Mouse (Mus musculus): Measurements from ENCODE around the gene Plcxd1. TPM values are rescaled to one million over a fixed set of nuclear protein-coding genes. Genes with fewer than 3 reads are reported as not detected.
"Not testable (repeated sequence)": the region's sequence is repeated elsewhere in the genome, so short reads cannot be mapped to it uniquely, and the experiment has no call there.

The Plcxd1 gene
- polyA plus RNA-seq, 2 experiments from 2014 or later = 0.63 to 1.6 TPM

- ATAC-seq = peak; percentile 82
These were observed 8.0 kb downstream of the Plcxd1 start, which contains the start of gene Gtpbp6 for GRCm38 (mm10) chr5:110107581-110108304. Gene Gtpbp6 (minus strand): TSS chr5:110108197.

GRCm38 (mm10) chr5:110108305-110108628, 8.5 kb downstream of the Plcxd1 start:
- ATAC-seq = no peak

DNA sequence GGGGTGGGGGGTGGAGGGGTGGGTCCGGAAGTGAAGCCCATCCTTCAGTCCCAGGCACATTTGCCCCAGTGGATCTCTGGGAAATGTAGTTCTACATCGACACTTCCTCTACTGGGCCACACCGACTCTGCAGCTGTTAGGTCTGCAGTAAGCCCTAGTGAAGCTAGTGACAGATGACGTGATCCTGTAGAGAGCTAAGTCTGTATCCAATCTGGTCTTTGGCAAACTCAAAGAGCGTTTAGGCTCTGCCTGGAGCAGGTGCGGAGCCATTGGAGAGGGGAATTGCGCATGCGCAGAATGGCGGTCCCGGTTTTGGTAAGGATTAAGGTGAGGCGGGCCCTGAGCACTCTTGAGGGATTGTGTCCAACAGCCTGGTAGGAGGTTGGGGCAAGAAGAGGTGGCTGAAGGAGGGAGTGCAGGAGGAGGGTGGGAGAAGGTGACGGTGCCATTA, 10.2 kb downstream of the Plcxd1 start, which contains the start of gene Zfp605:
TSS of gene Zfp605 (plus strand) at position 102 of the 451 bp plus-strand sequence.
- peak; percentile 32 for ATAC-seq

GRCm38 (mm10) chr5:110122380-110122779, 22.6 kb downstream of the Plcxd1 start:
- ATAC-seq = not testable (repeated sequence)

GRCm38 (mm10) chr5:110135293-110136086, 35.7 kb downstream of the Plcxd1 start, which contains the start of gene Chfr:
Gene Chfr (plus strand): TSS chr5:110135842.
- peak; percentile 96 for ATAC-seq

- ATAC-seq = no peak
These were observed 36.3 kb downstream of the Plcxd1 start for GRCm38 (mm10) chr5:110136087-110136464.

GRCm38 (mm10) chr5:110137816-110138215, 38.0 kb downstream of the Plcxd1 start:
- ATAC-seq = no peak

- no peak for ATAC-seq
These were observed 39.6 kb downstream of the Plcxd1 start for GRCm38 (mm10) chr5:110139325-110139724.

- no peak for ATAC-seq
These were observed 40.7 kb downstream of the Plcxd1 start for GRCm38 (mm10) chr5:110140424-110140823.

- no peak for ATAC-seq
These were observed 42.5 kb downstream of the Plcxd1 start for GRCm38 (mm10) chr5:110142309-110142708.

- ATAC-seq = no peak
These were observed 43.2 kb downstream of the Plcxd1 start for GRCm38 (mm10) chr5:110143007-110143406.

Other genes with a start within 250 kb of the Plcxd1 start
- gene Gm15446, start 176.6 kb upstream of the Plcxd1 start, polyA plus RNA-seq (2017; shearing (Covaris generic)) = 10 to 100 TPM; 24.4 to 50.7 TPM
- gene Zfp932, start 103.4 kb upstream of the Plcxd1 start, polyA plus RNA-seq (2017; shearing (Covaris generic)) = 10 to 100 TPM; 24.6 to 38.3 TPM
- gene Gm17655, start 27.5 kb upstream of the Plcxd1 start, polyA plus RNA-seq (2017; shearing (Covaris generic)) = 10 to 100 TPM in 1 of 2 experiments, 1 to 10 TPM in 1; 8.8 to 11.2 TPM
- gene Gm35315, start 5.5 kb upstream of the Plcxd1 start, polyA plus RNA-seq (2017; shearing (Covaris generic)) = 1 to 10 TPM; 1.6 to 3.0 TPM
- 10 to 100 TPM; 11.6 to 11.7 TPM for gene Gtpbp6, start 8.2 kb downstream of the Plcxd1 start, polyA plus RNA-seq (2017; shearing (Covaris generic))
- 1 to 10 TPM; 3.5 to 4.6 TPM for gene Zfp605, start 10.1 kb downstream of the Plcxd1 start, polyA plus RNA-seq (2017; shearing (Covaris generic))
- 10 to 100 TPM; 35.7 to 50.7 TPM for gene Chfr, start 35.9 kb downstream of the Plcxd1 start, polyA plus RNA-seq (2017; shearing (Covaris generic))
- gene Golga3, start 76.7 kb downstream of the Plcxd1 start, polyA plus RNA-seq (2017; shearing (Covaris generic)) = 10 to 100 TPM; 18.0 to 20.7 TPM
- gene Ankle2, start 131.0 kb downstream of the Plcxd1 start, polyA plus RNA-seq (2017; shearing (Covaris generic)) = 10 to 100 TPM; 13.8 to 18.3 TPM
- 10 to 100 TPM; 28.0 to 30.1 TPM for gene Pgam5, start 169.9 kb downstream of the Plcxd1 start, polyA plus RNA-seq (2017; shearing (Covaris generic))
- gene Pxmp2, start 186.2 kb downstream of the Plcxd1 start, polyA plus RNA-seq (2017; shearing (Covaris generic)) = 1 to 10 TPM; 3.3 to 3.8 TPM
- 10 to 100 TPM in 1 of 2 experiments, 1 to 10 TPM in 1; 7.5 to 12.4 TPM for gene Pole, start 186.3 kb downstream of the Plcxd1 start, polyA plus RNA-seq (2017; shearing (Covaris generic))
- gene P2rx2, start 243.2 kb downstream of the Plcxd1 start, polyA plus RNA-seq (2017; shearing (Covaris generic)) = not detected
- not detected for gene Lrcol1, start 244.8 kb downstream of the Plcxd1 start, polyA plus RNA-seq (2017; shearing (Covaris generic))

Data from activated CD4-positive, CD25-positive, alpha-beta regulatory T cell, adult 4 months (primary cell).